Mouse (Mus musculus): ENCODE results near the gene BC025920.

The BC025920 gene

GRCm38 (mm10) chr10:81592631-81593030, 13.4 kb upstream of the BC025920 start:
- ChIA-PET POLR2A (no interaction called here), CTCF (no interaction called here)

GRCm38 (mm10) chr10:81593223-81593622, 12.8 kb upstream of the BC025920 start:
- POLR2A ChIA-PET = interaction anchor here in 1 of 4 experiments (0.7 to 1.6 kb wide), 2 partner anchors 13 to 22 kb away, joined by 3 to 4 read pairs; no protein-coding TSS in a partner anchor

GRCm38 (mm10) chr10:81593935-81594334, 12.1 kb upstream of the BC025920 start:
- ChIA-PET CTCF (interaction anchor here in 3 of 4 experiments (0.6 to 1.8 kb wide), 9 partner anchors 9 to 353 kb away, joined by 3 to 4 read pairs (median 3); no protein-coding TSS in a partner anchor), POLR2A (interaction anchor here in 3 of 4 experiments (0.6 to 1.6 kb wide), 6 partner anchors 9 to 23 kb away, joined by 3 to 6 read pairs (median 4); no protein-coding TSS in a partner anchor)

More at GRCm38 (mm10) chr10:81593223-81593622, 12.8 kb upstream of the BC025920 start:
- CTCF ChIA-PET = interaction anchor here in 3 of 4 experiments (0.6 to 1.8 kb wide), 6 partner anchors 10 to 36 kb away, joined by 3 to 4 read pairs (median 4); no protein-coding TSS in a partner anchor

- POLR2A ChIA-PET = interaction anchor here in 2 of 4 experiments (0.5 to 1.7 kb wide), 6 partner anchors 10 to 89 kb away, joined by 3 to 7 read pairs (median 4); no protein-coding TSS in a partner anchor
- CTCF ChIA-PET = interaction anchor here in 3 of 4 experiments (0.5 to 2.2 kb wide), 4 partner anchors 9 to 58 kb away, joined by 3 to 5 read pairs (median 3); no protein-coding TSS in a partner anchor
Observed at GRCm38 (mm10) chr10:81595599-81595998, 10.5 kb upstream of the BC025920 start.

- CTCF ChIA-PET = interaction anchor here (0.6 to 2.2 kb wide), 11 partner anchors 8 to 986 kb away, joined by 3 to 10 read pairs (median 4); partner anchors contain the start of gene Tle2 (in 1 of the 4)
- POLR2A ChIA-PET = interaction anchor here in 3 of 4 experiments (0.6 to 3.2 kb wide), 16 partner anchors 10 to 195 kb away, joined by 3 to 15 read pairs (median 3); partner anchors contain the start of gene Sirt6 (in 1 of the 3)
Observed at GRCm38 (mm10) chr10:81596611-81597010, 9.5 kb upstream of the BC025920 start.

GRCm38 (mm10) chr10:81597137-81597950, 8.7 kb upstream of the BC025920 start:
- CTCF ChIA-PET = interaction anchor here (0.5 to 2.2 kb wide), 19 partner anchors 16 to 986 kb away, joined by 3 to 14 read pairs (median 5); partner anchors contain the start of gene Tle2 (in 1 of the 4)
- POLR2A ChIA-PET = interaction anchor here in 3 of 4 experiments (0.6 to 3.2 kb wide), 21 partner anchors 9 to 1583 kb away, joined by 3 to 15 read pairs (median 3); partner anchors contain the start of gene Sirt6 (in 1 of the 3)

GRCm38 (mm10) chr10:81598342-81598741, 7.7 kb upstream of the BC025920 start:
- CTCF ChIA-PET = interaction anchor here in 3 of 4 experiments (0.9 to 2.2 kb wide), 5 partner anchors 27 to 113 kb away, joined by 3 to 10 read pairs (median 3); no protein-coding TSS in a partner anchor
- POLR2A ChIA-PET = interaction anchor here in 2 of 4 experiments (1.3 to 3.2 kb wide), 5 partner anchors 10 to 27 kb away, joined by 3 to 15 read pairs (median 6); no protein-coding TSS in a partner anchor

GRCm38 (mm10) chr10:81598871-81599270, 7.2 kb upstream of the BC025920 start:
- CTCF ChIA-PET = interaction anchor here in 2 of 4 experiments (0.6 to 2.2 kb wide), 2 partner anchors 48 to 187 kb away, joined by 4 to 8 read pairs; no protein-coding TSS in a partner anchor
- POLR2A ChIA-PET = interaction anchor here in 1 of 4 experiments (1.6 to 3.2 kb wide), 2 partner anchors 11 to 27 kb away, joined by 6 to 15 read pairs; no protein-coding TSS in a partner anchor

GRCm38 (mm10) chr10:81599630-81600029, 6.4 kb upstream of the BC025920 start:
- ChIA-PET CTCF (interaction anchor here in 3 of 4 experiments (0.5 to 2.3 kb wide), 5 partner anchors 49 to 187 kb away, joined by 3 to 9 read pairs (median 4); no protein-coding TSS in a partner anchor), POLR2A (interaction anchor here in 3 of 4 experiments (0.9 to 3.2 kb wide), 5 partner anchors 12 to 34 kb away, joined by 3 to 16 read pairs (median 6); no protein-coding TSS in a partner anchor)

GRCm38 (mm10) chr10:81600096-81600495, 6.0 kb upstream of the BC025920 start:
- ChIA-PET POLR2A (interaction anchor here in 3 of 4 experiments (0.9 to 2.6 kb wide), 5 partner anchors 12 to 33 kb away, joined by 3 to 16 read pairs (median 3); no protein-coding TSS in a partner anchor), CTCF (interaction anchor here in 2 of 4 experiments (0.5 to 2.3 kb wide), 3 partner anchors 29 to 50 kb away, joined by 3 to 9 read pairs (median 5); no protein-coding TSS in a partner anchor)

GRCm38 (mm10) chr10:81600738-81601203, 5.3 kb upstream of the BC025920 start, which contains the start of gene Tle6:
Gene Tle6 (minus strand): TSS chr10:81601073.
- POLR2A ChIA-PET = interaction anchor here (0.6 to 2.6 kb wide), 22 partner anchors 9 to 1889 kb away, joined by 3 to 16 read pairs (median 3); partner anchors contain the start of genes Gna11 (in 1 of the 4) and Zfp873 (in 1 of the 4)

GRCm38 (mm10) chr10:81601396-81601905, 4.6 kb upstream of the BC025920 start:
- POLR2A ChIA-PET = interaction anchor here (0.6 to 2.6 kb wide), 23 partner anchors 10 to 1889 kb away, joined by 3 to 16 read pairs (median 3); partner anchors contain the start of genes Gna11 (in 1 of the 4) and Zfp873 (in 1 of the 4)
- CTCF ChIA-PET = interaction anchor here (1.0 to 2.3 kb wide), 10 partner anchors 30 to 116 kb away, joined by 3 to 9 read pairs (median 4); no protein-coding TSS in a partner anchor

More at GRCm38 (mm10) chr10:81600738-81601203, 5.3 kb upstream of the BC025920 start, which contains the start of gene Tle6:
- CTCF ChIA-PET = interaction anchor here (1.0 to 2.3 kb wide), 10 partner anchors 30 to 116 kb away, joined by 3 to 9 read pairs (median 4); no protein-coding TSS in a partner anchor

GRCm38 (mm10) chr10:81602741-81603151, 3.3 kb upstream of the BC025920 start:
- CTCF ChIA-PET = interaction anchor here (0.6 to 4.9 kb wide), 42 partner anchors 9 to 1395 kb away, joined by 3 to 97 read pairs (median 4); partner anchors contain the start of genes Fzr1 (in 1 of the 4), Ncln (in 1 of the 4), Sirt6 (in 1 of the 4) and Tjp3 (in 1 of the 4)
- POLR2A ChIA-PET = interaction anchor here (0.5 to 2.6 kb wide), 18 partner anchors 9 to 1940 kb away, joined by 3 to 12 read pairs (median 4); no protein-coding TSS in a partner anchor

- ChIA-PET CTCF (interaction anchor here (0.5 to 4.9 kb wide), 43 partner anchors 8 to 1756 kb away, joined by 3 to 97 read pairs (median 4); partner anchors contain the start of genes Tle2 (in 2 of the 4), D10Wsu102e (in 1 of the 4), Ncln (in 1 of the 4) and Timm13 (in 1 of the 4)), POLR2A (interaction anchor here in 2 of 4 experiments (0.6 to 2.6 kb wide), 24 partner anchors 10 to 1933 kb away, joined by 3 to 12 read pairs (median 4); partner anchors contain the start of gene Sirt6 (in 1 of the 2))
Observed at GRCm38 (mm10) chr10:81604019-81604967, 1.8 kb upstream of the BC025920 start.

- ChIA-PET CTCF (interaction anchor here (0.5 to 4.9 kb wide), 40 partner anchors 9 to 1755 kb away, joined by 3 to 97 read pairs (median 4); partner anchors contain the start of genes Tle2 (in 2 of the 4), D10Wsu102e (in 1 of the 4) and Timm13 (in 1 of the 4)), POLR2A (interaction anchor here in 3 of 4 experiments (0.7 to 2.6 kb wide), 24 partner anchors 10 to 1254 kb away, joined by 3 to 12 read pairs (median 4); partner anchors contain the start of genes Aes (in 1 of the 3) and Sirt6 (in 1 of the 3))
Observed at GRCm38 (mm10) chr10:81604968-81605665, 953 bp upstream of the BC025920 start.
